Mouse (Mus musculus) lung, postnatal 0 days (tissue): ENCODE results near the gene Arvcf. TPM values are rescaled to one million over a fixed set of nuclear protein-coding genes. Genes with fewer than 3 reads are reported as not detected.

Experiments
- ATAC-seq: fragments of 200-750 bp; cut with Nextera tagmentation; 2 replicates; pipeline ENCODE4 v1.8.0; 2017; ENCODE audit warnings: moderate library complexity
- DNase-seq: peaks from one replicate; pipeline ENCODE4 v3.0.0-alpha.2; 2016; ENCODE audit warnings: low spot score
- H3K27ac ChIP-seq: fragments of 300-500 bp; sonication (generic); 2 replicates; pipeline ENCODE4 v1.5.1; 2014; ENCODE audit warnings: antibody characterized with exemption, mild to moderate bottlenecking, low read length, mixed read lengths
- H3K27me3 ChIP-seq: fragments of 300-500 bp; sonication (generic); replicated peaks from 2 replicates; pipeline ENCODE4 v1.6.1; 2014; ENCODE audit warnings: low read length, mixed read lengths; ENCODE audit not compliant: insufficient read depth
- H3K36me3 ChIP-seq: fragments of 300-500 bp; sonication (generic); 2 replicates; pipeline ENCODE4 v1.6.1; 2014; ENCODE audit warnings: low read length, mixed read lengths; ENCODE audit not compliant: insufficient read depth
- H3K4me1 ChIP-seq: fragments of 300-500 bp; sonication (generic); 2 replicates; pipeline ENCODE4 v1.6.1; 2014; ENCODE audit warnings: antibody characterized with exemption, low read depth, low read length, mixed read lengths; ENCODE audit not compliant: insufficient read depth
- H3K4me2 ChIP-seq: fragments of 300-500 bp; sonication (generic); replicated peaks from 2 replicates; pipeline ENCODE4 v1.6.1; 2014; ENCODE audit warnings: low read depth, mild to moderate bottlenecking, low read length, moderate library complexity, mixed read lengths
- H3K4me3 ChIP-seq: fragments of 300-500 bp; sonication (generic); 2 replicates; pipeline ENCODE4 v1.5.1; 2014; ENCODE audit warnings: low read depth, low read length
- H3K9ac ChIP-seq: fragments of 300-500 bp; sonication (generic); replicated peaks from 2 replicates; pipeline ENCODE4 v1.6.1; 2014; ENCODE audit warnings: low read depth, mild to moderate bottlenecking
- H3K9me3 ChIP-seq: fragments of 300-500 bp; sonication (generic); 2 replicates; pipeline ENCODE4 v1.6.1; 2016; ENCODE audit warnings: low read length, mixed read lengths
- CTCF ChIP-seq: IDR thresholded peaks from 2 replicates; pipeline ENCODE4 v1.5.1; 2016; ENCODE audit warnings: antibody characterized with exemption, mild to moderate bottlenecking
- EP300 ChIP-seq: IDR thresholded peaks from 2 replicates; pipeline ENCODE4 v1.6.1; 2016; ENCODE audit warnings: antibody characterized with exemption, mild to moderate bottlenecking, control low read depth
- WGBS: fragments of 180-500 bp; shearing (Covaris S2); extraction: QIAGEN DNeasy Blood & Tissue Kit; methylation state at CpG from one replicate; pipeline ENCODE4 v1.1.7; 2014; 5-methylcytosine and 5-hydroxymethylcytosine counted together
- polyA plus RNA-seq: library from polyadenylated mRNA; unstranded; fragments of >200 nt; fragmentation: Nextera tagmentation; extraction: Ambion mirVana; gene quantifications from 2 replicates; pipeline ENCODE4 v1.2.1, GENCODE M21; 2015

The Arvcf gene
- polyA plus RNA-seq, 1 experiment from 2014 or later, result 14.6 TPM

GRCm38 (mm10) chr16:18423203-18423914 is 75.4 kb downstream of the Arvcf start:
- 67% methylated on average over 7 of the region's 7 CpGs for WGBS
- H3K4me2 ChIP-seq, result no peak overlapping the region

GRCm38 (mm10) chr16:18423915-18424265 is 75.9 kb downstream of the Arvcf start:
- no peak overlapping the region for H3K4me3 ChIP-seq
- no peaks in the 10 kb centered on the region for H3K9me3 ChIP-seq
- no peaks in the 10 kb centered on the region for H3K36me3 ChIP-seq
- peak overlapping the region; percentile 39; the same call in 1 of the 2 replicates for H3K27ac ChIP-seq
- 57% methylated on average over 5 of the region's 5 CpGs for WGBS
- DNase-seq (no peak), ATAC-seq (no peak)
- H3K9ac ChIP-seq, result no peak overlapping the region
- TF ChIP-seq EP300, result no peak
- no peak for TF ChIP-seq CTCF
- no peak overlapping the region for H3K4me2 ChIP-seq
- peaks cover 23% of the 10 kb centered on the region for H3K4me1 ChIP-seq
- H3K27me3 ChIP-seq, result no peaks in the 10 kb centered on the region

More at GRCm38 (mm10) chr16:18423203-18423914, 75.4 kb downstream of the Arvcf start:
- peak; percentile 63 for DNase-seq
- TF ChIP-seq CTCF, result no peak
- peak; percentile 40; the same call in 1 of the 2 replicates for TF ChIP-seq EP300
- H3K36me3 ChIP-seq, result no peaks in the 10 kb centered on the region
- H3K4me3 ChIP-seq, result no peak overlapping the region
- H3K4me1 ChIP-seq, result peaks cover 23% of the 10 kb centered on the region
- no peaks in the 10 kb centered on the region for H3K27me3 ChIP-seq
- ATAC-seq, result 0 out of 2 replicates have a peak, but pooled peaks have one; percentile 16
- no peaks in the 10 kb centered on the region for H3K9me3 ChIP-seq
- peak overlapping the region; percentile 39; the same call in 1 of the 2 replicates for H3K27ac ChIP-seq
- H3K9ac ChIP-seq, result no peak overlapping the region

GRCm38 (mm10) chr16:18424364-18425045 is 76.5 kb downstream of the Arvcf start:
- no peaks in the 10 kb centered on the region for H3K9me3 ChIP-seq
- H3K27ac ChIP-seq, result peak overlapping the region; percentile 39
- peaks cover 23% of the 10 kb centered on the region for H3K4me1 ChIP-seq
- peak overlapping the region; percentile 87; the same call in 1 of the 2 replicates for H3K4me2 ChIP-seq
- H3K36me3 ChIP-seq, result no peaks in the 10 kb centered on the region
- WGBS, result 57% methylated on average over 11 of the region's 11 CpGs
- no peaks in the 10 kb centered on the region for H3K27me3 ChIP-seq
- H3K9ac ChIP-seq, result 0 out of 2 replicates have a peak overlapping the region, but pooled peaks have one; percentile 3
- DNase-seq (no peak), ATAC-seq (no peak)
- TF ChIP-seq EP300, result no peak
- no peak for TF ChIP-seq CTCF
- no peak overlapping the region for H3K4me3 ChIP-seq

GRCm38 (mm10) chr16:18425475-18426214 is 77.7 kb downstream of the Arvcf start:
- H3K4me1 ChIP-seq, result peaks cover 23% of the 10 kb centered on the region
- WGBS, result 13% methylated on average over 10 of the region's 10 CpGs
- no peak for TF ChIP-seq CTCF
- TF ChIP-seq EP300, result no peak
- H3K27ac ChIP-seq, result peak overlapping the region; percentile 85
- no peaks in the 10 kb centered on the region for H3K9me3 ChIP-seq
- peak overlapping the region; percentile 87 for H3K4me2 ChIP-seq
- H3K27me3 ChIP-seq, result no peaks in the 10 kb centered on the region
- no peaks in the 10 kb centered on the region for H3K36me3 ChIP-seq
- peak overlapping the region; percentile 78 for H3K4me3 ChIP-seq
- ATAC-seq, result peak; percentile 2; the same call in 1 of the 2 replicates
- H3K9ac ChIP-seq, result peak overlapping the region; percentile 62
- DNase-seq, result no peak

GRCm38 (mm10) chr16:18426215-18426791 is 78.3 kb downstream of the Arvcf start, which contains the start of gene Txnrd2:
Gene Txnrd2 (plus strand): TSS chr16:18426384.
- peak within 1 kb of the TSS; percentile 78 for H3K4me3 ChIP-seq
- no peaks in the 10 kb centered on the region for H3K36me3 ChIP-seq
- peak within 1 kb of the TSS; percentile 87 for H3K4me2 ChIP-seq
- ATAC-seq, result peak; percentile 76
- TF ChIP-seq EP300 (no peak), CTCF (peak; percentile 70)
- WGBS, result 1% methylated on average over 49 of the region's 52 CpGs
- H3K27ac ChIP-seq, result peak within 1 kb of the TSS; percentile 85
- H3K9ac ChIP-seq, result peak within 1 kb of the TSS; percentile 62
- H3K9me3 ChIP-seq, result no peaks in the 10 kb centered on the region
- peaks cover 23% of the 10 kb centered on the region for H3K4me1 ChIP-seq
- no peaks in the 10 kb centered on the region for H3K27me3 ChIP-seq
- DNase-seq, result peak; percentile 76
